Mouse (Mus musculus) cerebellum, adult (tissue): ENCODE measurements around the gene Srxn1.

Source experiments
- ATAC-seq: cut with Nextera tagmentation; 2 replicates; pipeline ENCODE4 v1.9.2; 2017; ENCODE audit warnings: mild to moderate bottlenecking, moderate library complexity, mixed read lengths; ENCODE audit not compliant: insufficient number of reproducible peaks, low FRiP score, low TSS enrichment

Srxn1 gene

DNA sequence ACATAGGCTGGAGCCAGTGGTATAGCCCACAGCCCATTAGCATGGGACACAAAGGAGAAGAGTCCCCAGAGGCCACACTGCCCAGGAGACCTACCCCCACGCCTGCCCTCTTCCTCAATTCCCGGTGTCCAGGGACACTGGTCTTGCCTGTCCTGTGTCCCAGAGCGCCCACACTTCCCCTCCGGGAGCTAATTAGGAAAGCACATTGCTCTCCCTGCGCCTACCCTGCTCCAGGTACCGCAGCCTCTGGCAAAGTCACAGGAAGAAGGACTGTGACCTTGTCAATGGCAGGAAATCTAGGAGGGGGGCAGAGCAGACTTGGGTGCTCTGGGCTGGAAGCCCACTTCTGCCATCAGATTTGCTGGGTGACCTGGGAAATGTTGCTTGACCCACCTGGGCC lies 45.1 kb downstream of the Srxn1 start:
- no peak for ATAC-seq

DNA sequence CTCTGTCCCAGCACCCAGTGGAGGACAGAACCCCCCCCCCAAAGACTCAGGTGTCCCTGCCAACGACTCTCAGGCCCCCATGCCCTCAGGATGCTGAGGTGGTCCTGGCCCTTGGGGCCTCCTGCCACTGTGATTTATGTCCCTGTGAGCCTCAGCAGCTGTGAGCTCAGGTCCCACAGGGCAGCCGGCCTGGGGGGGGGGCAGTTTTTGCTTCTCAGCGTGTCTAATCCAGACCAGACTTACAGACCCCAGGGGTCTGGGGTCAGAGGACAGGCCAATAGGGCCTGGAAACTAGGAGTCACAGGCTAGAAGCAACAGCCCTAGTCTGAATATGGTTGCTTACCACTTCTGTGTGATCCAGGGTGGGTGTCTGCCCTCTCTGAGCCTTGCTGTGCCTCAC lies 48.0 kb downstream of the Srxn1 start:
- ATAC-seq: no peak

DNA sequence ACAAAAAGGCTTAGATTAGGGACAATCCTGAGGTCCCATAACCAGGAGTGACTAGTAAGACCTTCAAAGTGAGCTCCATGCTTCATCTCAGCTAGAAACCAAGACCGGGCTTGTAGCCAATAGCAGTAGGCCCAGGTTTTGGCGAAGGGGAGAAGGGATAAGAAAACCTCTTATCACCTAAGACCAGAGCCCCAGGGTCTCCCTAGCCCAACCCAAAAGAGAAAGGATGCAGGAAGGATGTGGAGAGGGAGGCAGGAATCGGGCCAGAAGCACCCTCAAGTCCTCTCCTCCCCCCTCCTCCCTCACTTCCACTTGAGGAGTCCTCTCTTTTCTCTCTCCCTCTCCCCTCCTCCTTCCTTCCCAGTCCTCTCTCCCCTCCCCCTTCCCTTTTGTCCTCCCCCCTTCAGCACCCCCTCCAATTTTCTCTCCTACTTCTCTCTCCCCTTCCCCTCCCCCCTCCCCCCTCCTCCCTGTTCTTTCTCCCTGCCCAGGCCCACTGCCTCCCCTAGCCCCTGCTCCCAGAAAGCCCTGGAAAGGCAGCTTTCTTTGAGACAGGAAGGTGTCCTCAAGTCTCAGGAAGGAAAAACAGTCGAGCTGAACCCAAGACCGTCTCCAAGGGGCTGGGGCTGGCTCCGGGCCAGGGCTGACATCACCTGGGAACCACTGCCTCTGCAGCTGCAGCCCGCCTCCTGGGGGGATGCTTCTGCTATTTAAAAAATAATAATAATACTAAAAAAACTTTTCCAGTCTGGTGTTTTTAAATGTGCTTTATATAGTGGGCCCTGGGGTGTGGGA lies 50.3 kb downstream of the Srxn1 start:
- no peak for ATAC-seq

DNA sequence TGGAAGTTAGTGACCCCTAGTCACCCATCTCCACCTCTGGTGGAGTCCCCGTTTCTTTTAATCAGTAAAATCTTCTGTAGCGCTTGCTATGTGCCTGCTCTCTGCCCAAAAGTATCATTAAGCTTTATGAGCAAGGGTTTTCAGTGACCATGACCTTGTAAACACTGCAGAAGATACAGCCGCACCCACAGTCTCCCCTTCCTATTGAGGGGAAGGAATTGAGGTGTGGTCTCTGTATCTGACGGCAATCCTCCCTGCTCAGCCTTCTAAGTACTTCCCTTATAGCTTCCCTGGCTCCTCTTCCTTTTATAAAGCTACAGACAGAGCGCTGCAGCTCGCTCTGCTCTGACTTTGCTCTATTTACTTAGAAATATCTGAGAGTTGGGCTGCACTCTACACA lies 51.2 kb downstream of the Srxn1 start:
- no peak for ATAC-seq

DNA sequence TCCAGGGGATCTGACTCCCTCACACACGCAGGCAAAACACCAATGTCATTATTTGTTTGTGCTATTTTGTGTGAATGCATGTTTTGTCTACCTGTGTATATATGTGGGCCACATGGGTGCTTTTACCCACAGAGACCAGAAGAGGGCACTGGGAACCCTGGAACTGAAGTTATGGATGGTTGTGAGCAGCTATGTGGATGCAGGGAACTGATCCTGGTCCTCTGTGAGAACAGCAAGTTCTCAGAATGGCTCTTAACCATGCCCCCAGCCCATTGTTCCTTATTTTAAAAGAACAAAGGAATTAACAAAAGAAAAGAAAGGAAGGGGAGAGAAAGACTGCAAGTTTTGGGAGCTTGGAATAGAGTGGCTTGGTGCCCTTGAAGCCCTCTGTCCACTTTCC lies 54.2 kb downstream of the Srxn1 start:
- ATAC-seq: no peak
